Mouse (Mus musculus) heart, embryonic 10.5 days (tissue): ENCODE data around the gene Mybpc2. TPM values are rescaled to one million over a fixed set of nuclear protein-coding genes. Genes with fewer than 3 reads are reported as not detected.

Experiments
- DNase-seq: peaks from one replicate; pipeline ENCODE4 v3.0.0-alpha.2; 2017; ENCODE audit warnings: low spot score
- H3K27ac ChIP-seq: fragments of 300-500 bp; sonication (generic); 2 replicates; pipeline ENCODE4 v1.5.1; 2016; ENCODE audit warnings: mild to moderate bottlenecking
- H3K27me3 ChIP-seq: fragments of 300-500 bp; sonication (generic); 2 replicates; pipeline ENCODE4 v1.6.1; 2016; ENCODE audit warnings: mild to moderate bottlenecking; ENCODE audit not compliant: poor library complexity, insufficient read depth, severe bottlenecking
- H3K36me3 ChIP-seq: fragments of 300-500 bp; sonication (generic); 2 replicates; pipeline ENCODE4 v1.6.1; 2016; ENCODE audit warnings: mild to moderate bottlenecking, moderate library complexity
- H3K4me1 ChIP-seq: fragments of 300-500 bp; sonication (generic); 2 replicates; pipeline ENCODE4 v1.6.1; 2016; ENCODE audit warnings: mild to moderate bottlenecking
- H3K4me3 ChIP-seq: fragments of 300-500 bp; sonication (generic); 2 replicates; pipeline ENCODE4 v1.5.1; 2016; ENCODE audit warnings: mild to moderate bottlenecking, moderate library complexity
- H3K9me3 ChIP-seq: fragments of 300-500 bp; sonication (generic); 2 replicates; pipeline ENCODE4 v1.6.1; 2016; ENCODE audit warnings: mild to moderate bottlenecking, moderate library complexity
- WGBS: fragments of 180-500 bp; shearing (Covaris S2); methylation state at CpG from one replicate; pipeline ENCODE4 v1.1.7; 2016; 5-methylcytosine and 5-hydroxymethylcytosine counted together
- polyA plus RNA-seq: library from polyadenylated mRNA; unstranded; fragments of >200 nt; fragmentation: Nextera tagmentation; extraction: Ambion mirVana; gene quantifications from 2 replicates; pipeline ENCODE4 v1.2.1, GENCODE M21; 2016

The Mybpc2 gene
- polyA plus RNA-seq, 1 experiment from 2014 or later, result 0.21 TPM

DNA sequence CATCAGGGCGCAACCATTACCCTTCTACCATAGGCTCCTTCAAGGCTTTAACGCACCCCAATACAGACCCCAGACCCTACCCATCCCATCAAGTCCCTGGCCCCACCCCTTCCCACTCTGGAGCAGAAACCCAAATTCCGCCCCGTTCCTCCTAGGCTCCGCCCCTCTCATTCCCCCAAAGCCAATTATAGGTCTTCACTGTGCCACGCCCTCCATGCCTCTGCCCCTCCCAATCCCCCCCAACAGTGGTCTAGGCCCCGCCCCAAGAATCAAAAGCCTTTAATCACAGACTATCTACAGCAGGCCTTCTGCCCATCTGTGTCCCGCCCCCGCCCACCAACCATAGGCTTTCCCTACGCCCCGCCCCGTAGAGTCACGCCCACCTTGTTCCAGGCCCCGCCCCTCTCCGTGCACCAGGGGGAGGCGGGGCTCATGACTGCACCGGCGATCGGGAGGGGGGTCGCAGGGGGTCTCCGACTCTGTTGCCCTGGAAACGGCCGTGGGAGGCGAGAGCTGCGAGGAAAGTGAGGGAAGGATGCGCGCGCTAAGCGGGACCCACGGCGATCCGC, 28.8 kb upstream of the Mybpc2 start:
- Histone ChIP-seq H3K36me3 (peaks cover 31% of the 10 kb centered on the region), H3K27ac (peak overlapping the region; percentile 94), H3K27me3 (0 out of 2 replicates have a peak, but pooled peaks cover 8% of the 10 kb centered on the region), H3K4me3 (peak overlapping the region; percentile 94), H3K9me3 (no peaks in the 10 kb centered on the region), H3K4me1 (peaks cover 12% of the 10 kb centered on the region)
- WGBS, result 2% methylated on average over 32 of the region's 32 CpGs
- DNase-seq, result peak; percentile 95

DNA sequence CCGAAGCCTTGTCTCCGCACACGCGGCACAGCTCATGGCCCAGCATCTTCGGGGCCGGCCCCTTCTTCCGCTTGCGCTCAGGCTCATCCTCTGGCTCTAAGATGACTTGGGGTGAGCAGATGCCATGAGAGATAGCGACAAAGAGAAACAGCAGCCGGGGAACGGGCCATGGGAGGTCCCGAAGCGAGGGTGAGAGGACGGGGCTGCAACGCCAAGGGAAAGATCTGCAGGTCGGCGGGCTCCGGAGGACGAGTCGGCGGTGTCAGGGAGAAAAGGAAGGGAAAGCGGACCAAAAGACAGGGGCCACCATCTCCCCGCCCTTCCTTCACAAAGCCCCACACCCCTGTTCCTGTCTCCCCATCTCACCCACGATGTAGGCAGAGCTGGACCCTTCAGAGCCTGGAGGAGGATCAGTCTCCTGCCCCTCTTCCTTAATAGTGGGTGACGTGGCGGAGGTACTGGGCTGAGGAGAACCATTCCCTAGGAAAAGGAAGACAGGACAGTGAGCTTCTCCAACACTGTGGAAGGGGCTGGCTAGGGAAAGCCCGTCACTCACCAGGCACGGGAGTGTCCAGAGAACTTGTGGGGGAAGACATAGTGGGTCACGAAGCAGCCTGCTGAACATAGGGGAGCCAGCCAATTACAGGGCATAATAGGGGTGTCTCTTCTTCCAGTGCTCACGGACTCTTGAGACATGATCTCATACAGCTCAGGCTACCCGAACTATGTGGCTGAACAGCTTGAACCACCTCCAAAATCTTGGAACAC, 27.9 kb upstream of the Mybpc2 start:
- 0 out of 2 replicates have a peak, but pooled peaks cover 8% of the 10 kb centered on the region for H3K27me3 ChIP-seq
- no peak for DNase-seq
- H3K27ac ChIP-seq, result no peak overlapping the region; the same call in 1 of the 2 replicates
- peaks cover 31% of the 10 kb centered on the region for H3K36me3 ChIP-seq
- no peaks in the 10 kb centered on the region for H3K9me3 ChIP-seq
- peaks cover 21% of the 10 kb centered on the region for H3K4me1 ChIP-seq
- peak overlapping the region; percentile 94 for H3K4me3 ChIP-seq
- 85% methylated on average over 31 of the region's 31 CpGs for WGBS

DNA sequence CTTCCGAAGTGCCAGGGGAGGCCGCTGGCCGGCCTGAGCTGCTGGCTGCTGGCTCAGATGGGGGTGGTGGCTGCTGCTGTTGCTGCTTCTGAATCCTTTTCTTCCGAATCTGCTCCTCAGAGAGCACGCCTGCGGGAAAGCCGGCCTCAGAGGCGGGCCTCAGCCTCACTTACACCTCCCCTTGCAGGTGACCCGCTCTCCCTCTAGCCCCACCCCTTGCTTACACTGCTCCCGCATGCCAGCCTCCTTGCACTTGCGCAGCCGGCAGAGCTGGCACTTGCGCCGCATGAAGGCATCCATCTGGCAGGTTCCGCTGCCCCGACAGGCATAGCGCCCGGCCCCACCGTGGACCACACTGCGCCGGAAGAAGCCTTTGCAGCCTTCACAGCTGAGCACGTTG, 27.3 kb upstream of the Mybpc2 start:
- WGBS, result 78% methylated on average over 22 of the region's 22 CpGs

DNA sequence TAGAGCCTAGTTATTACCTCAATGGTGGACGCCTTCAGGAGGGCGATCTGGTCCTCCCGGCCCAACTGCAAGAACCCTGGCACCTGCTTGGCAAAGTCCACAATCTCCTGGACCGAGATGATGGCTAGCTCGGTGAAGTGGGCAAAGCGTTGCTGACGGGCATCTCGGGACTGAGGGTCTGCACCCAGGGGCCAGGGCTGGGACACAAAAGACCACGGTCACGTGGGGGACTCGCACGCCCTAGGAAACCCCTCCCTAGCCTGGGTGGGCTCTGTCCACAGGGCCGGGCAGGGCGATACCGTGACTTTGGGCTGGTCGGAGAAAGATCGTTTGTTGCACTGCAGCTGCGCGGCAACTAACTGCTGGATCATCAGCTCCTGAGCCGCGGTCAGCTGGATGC, 26.8 kb upstream of the Mybpc2 start:
- Histone ChIP-seq H3K27ac (no peak overlapping the region), H3K36me3 (peaks cover 36% of the 10 kb centered on the region), H3K9me3 (no peaks in the 10 kb centered on the region), H3K4me3 (no peak overlapping the region), H3K27me3 (0 out of 2 replicates have a peak, but pooled peaks cover 8% of the 10 kb centered on the region), H3K4me1 (peaks cover 26% of the 10 kb centered on the region)
- no peak for DNase-seq
- 93% methylated on average over 21 of the region's 21 CpGs for WGBS

More for the DNA sequence above, 27.3 kb upstream of the Mybpc2 start:
- Histone ChIP-seq H3K27me3 (0 out of 2 replicates have a peak, but pooled peaks cover 8% of the 10 kb centered on the region), H3K27ac (no peak overlapping the region), H3K36me3 (peaks cover 32% of the 10 kb centered on the region), H3K9me3 (no peaks in the 10 kb centered on the region), H3K4me3 (no peak overlapping the region), H3K4me1 (peaks cover 26% of the 10 kb centered on the region)
- DNase-seq, result no peak

DNA sequence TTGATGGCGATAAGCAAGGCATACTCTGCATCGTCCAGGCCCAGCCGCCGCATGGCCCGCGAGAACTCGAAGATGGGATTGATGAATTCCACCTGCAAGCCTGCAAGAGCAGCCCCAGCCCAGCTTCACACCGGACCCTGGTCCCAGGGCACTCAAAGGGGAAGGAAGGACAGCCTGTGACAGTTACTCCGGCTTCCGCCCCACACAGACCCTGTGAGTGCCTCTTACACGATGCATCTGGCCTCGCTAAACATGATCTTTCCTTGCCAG, 25.9 kb upstream of the Mybpc2 start:
- Histone ChIP-seq H3K9me3 (no peaks in the 10 kb centered on the region), H3K4me1 (peaks cover 26% of the 10 kb centered on the region), H3K27me3 (0 out of 2 replicates have a peak, but pooled peaks cover 2% of the 10 kb centered on the region), H3K4me3 (no peak overlapping the region), H3K27ac (no peak overlapping the region), H3K36me3 (peaks cover 44% of the 10 kb centered on the region)
- DNase-seq, result no peak
- 93% methylated on average over 12 of the region's 12 CpGs for whole genome bisulfite sequencing

DNA sequence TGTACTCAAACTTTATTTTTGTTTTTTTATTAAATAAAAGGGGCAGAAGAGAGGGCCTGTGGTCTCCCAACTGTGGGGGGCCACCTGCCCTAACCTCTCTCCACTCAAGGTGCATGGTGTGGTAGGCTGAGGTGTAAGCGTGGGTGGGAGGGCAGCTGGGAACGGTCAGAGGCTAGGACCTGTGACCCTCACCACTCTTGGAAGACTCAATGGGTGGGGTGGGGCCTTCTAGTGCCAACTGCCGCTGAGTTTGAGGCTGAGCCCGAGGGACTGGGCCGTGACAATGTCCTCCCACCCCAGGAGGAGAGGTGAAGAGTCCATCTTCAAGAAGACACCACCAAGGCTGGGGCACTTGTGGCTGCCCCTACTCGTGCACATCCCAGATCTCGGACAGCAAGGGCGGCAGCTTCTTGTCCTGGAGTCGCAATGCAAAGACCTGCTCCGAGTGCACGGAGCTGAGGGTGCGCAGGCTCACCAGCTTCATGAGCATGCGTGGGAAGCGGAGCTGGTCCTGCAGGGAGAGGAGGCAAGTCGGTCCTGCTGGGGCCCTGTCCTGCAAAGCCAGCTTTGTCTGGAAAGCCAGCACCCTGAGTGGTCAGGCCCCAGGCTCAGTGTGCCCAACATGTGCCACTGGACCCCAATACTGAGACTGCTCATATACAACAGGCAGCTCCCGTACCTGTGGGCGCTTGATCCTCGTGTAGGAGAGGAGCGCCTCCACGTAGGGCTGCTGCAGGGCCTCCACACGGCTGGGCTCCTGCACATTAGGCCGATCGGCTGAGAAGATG, 25.4 kb upstream of the Mybpc2 start:
- H3K27ac ChIP-seq, result no peak overlapping the region
- peaks cover 26% of the 10 kb centered on the region for H3K4me1 ChIP-seq
- no peak overlapping the region for H3K4me3 ChIP-seq
- H3K9me3 ChIP-seq, result no peaks in the 10 kb centered on the region
- no peaks in the 10 kb centered on the region for H3K27me3 ChIP-seq
- 91% methylated on average over 23 of the region's 23 CpGs for WGBS
- no peak for DNase-seq
- H3K36me3 ChIP-seq, result peaks cover 45% of the 10 kb centered on the region

DNA sequence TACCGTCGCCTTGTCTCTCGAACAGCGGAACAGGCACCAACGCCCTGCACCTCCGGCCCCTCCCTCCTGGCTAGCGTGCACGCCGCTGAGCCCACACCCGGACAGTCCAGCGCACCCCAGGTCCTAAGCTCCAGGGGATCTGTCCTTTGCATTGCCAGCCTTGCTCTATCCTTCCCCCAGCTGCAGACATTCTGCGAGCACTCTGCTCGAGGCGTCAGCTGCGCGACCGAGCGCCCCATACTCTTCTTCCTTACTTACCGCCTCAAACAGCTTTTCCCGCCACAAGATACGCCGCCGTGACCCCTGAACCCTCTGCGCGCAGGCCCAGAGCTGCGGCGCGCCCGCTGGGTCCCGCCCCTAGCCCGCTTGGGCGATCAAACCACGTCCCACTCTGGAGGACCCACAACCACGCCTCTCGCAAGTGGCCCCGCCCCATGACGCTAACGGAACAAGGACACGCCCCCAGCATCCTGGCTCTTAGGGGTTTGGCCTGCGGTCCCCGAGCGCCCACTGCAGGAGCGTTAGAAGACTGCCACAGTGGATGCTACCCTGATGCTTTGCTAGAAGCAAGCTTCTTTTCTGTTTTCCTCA, 24.1 kb upstream of the Mybpc2 start, which contains the start of gene Pold1:
TSS of gene Pold1 (minus strand) at position 353 of the 591 bp plus-strand sequence.
- Histone ChIP-seq H3K36me3 (peaks cover 45% of the 10 kb centered on the region), H3K27ac (peak within 1 kb of the TSS; percentile 91), H3K4me3 (peak within 1 kb of the TSS; percentile 83), H3K27me3 (no peaks in the 10 kb centered on the region), H3K4me1 (peaks cover 26% of the 10 kb centered on the region), H3K9me3 (no peaks in the 10 kb centered on the region)
- peak; percentile 100 for DNase-seq
- WGBS, result under 1% methylated on average over 43 of the region's 43 CpGs

DNA sequence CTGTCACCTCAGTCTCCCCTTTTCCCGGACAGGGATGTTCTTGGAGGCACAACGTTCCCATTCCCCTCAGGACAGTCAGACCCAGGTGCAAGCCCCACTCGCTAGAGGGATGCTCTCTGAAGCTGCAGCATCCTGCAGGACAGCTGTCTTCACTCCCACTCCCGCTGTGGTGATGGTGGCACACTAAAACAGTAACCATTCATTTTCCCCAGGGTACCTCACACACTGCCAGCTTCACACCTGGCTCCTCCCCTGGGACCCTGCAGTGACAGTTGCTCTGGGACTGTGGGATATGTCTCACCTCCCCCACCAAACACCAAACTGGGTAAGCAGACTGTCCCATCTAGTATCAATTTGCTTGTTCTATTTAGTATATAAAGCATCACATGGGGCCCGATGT, 23.3 kb upstream of the Mybpc2 start:
- Histone ChIP-seq H3K4me1 (peaks cover 19% of the 10 kb centered on the region), H3K4me3 (peak overlapping the region; percentile 83), H3K9me3 (no peaks in the 10 kb centered on the region), H3K27ac (peak overlapping the region; percentile 91), H3K27me3 (no peaks in the 10 kb centered on the region), H3K36me3 (peaks cover 54% of the 10 kb centered on the region)
- WGBS, result 27% methylated on average over 5 of the region's 5 CpGs
- DNase-seq, result no peak

DNA sequence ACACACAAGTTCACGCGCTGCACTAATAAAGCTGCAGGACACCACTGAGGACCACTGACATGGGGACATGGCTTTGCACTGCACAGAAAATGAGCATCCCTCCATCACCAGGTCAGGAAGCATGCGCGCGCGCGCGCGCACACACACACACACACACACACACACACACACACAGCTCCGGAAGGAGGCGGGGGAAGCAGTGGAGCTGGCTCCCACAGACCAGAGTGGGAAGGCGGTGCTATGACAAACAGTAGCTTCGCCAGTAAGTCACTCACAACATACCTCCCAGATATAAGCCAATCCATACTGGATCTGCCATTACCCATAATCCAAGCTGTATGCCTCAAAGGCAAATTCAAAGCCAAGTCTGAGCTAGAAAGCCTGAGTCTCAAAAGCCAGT, 22.6 kb upstream of the Mybpc2 start:
- H3K36me3 ChIP-seq, result peaks cover 58% of the 10 kb centered on the region

DNA sequence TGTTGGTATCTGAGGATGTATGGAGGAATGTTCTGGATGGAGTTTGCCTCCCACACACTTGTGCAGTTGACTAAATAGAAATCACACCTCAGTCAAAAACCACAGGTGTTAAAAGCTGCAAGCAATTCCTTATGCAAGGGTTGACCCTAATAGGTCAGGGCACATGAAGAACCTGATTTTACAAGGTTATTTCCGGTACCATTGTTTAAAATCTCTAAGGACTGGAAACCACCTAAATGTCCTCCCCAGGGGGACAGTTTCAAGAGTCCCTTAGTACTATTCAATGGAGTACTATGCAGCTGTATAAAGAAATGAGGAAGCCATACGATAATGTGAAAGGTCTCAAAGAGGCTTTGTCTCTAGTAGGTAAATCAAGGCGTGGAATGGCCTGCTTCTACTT, 21.8 kb upstream of the Mybpc2 start:
- Histone ChIP-seq H3K36me3 (peaks cover 58% of the 10 kb centered on the region), H3K4me3 (no peak overlapping the region), H3K27ac (no peak overlapping the region), H3K9me3 (no peaks in the 10 kb centered on the region), H3K27me3 (no peaks in the 10 kb centered on the region), H3K4me1 (peaks cover 14% of the 10 kb centered on the region)
- no peak for DNase-seq
- WGBS, result 93% methylated on average over 3 of the region's 3 CpGs

More for the DNA sequence above, 22.6 kb upstream of the Mybpc2 start:
- Histone ChIP-seq H3K4me3 (peak overlapping the region; percentile 83; the same call in 1 of the 2 replicates), H3K4me1 (peaks cover 14% of the 10 kb centered on the region), H3K9me3 (no peaks in the 10 kb centered on the region), H3K27ac (no peak overlapping the region), H3K27me3 (no peaks in the 10 kb centered on the region)
- WGBS, result 96% methylated on average over 13 of the region's 13 CpGs
- no peak for DNase-seq

DNA sequence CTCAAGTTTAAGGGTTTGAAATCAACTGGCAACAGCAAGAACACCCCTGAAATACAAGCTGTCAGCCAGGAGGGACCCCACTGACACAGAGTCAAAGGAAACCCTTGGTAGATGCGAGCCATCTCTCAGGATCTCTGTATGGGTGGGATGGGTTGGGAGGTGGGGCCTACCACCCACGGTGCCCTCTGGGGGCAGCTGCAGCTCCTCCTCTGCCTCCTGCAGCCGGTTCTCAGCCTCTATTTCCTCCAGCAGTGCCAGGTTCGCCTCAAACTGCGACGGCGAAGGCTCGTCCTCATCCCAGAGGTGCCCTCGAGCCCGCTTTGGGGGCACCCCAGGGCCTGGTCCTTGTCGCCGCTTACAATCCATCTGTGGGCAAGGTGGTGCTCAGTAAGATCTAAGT, 18.6 kb upstream of the Mybpc2 start:
- Histone ChIP-seq H3K4me3 (no peak overlapping the region), H3K27me3 (no peaks in the 10 kb centered on the region), H3K36me3 (peaks cover 70% of the 10 kb centered on the region), H3K27ac (no peak overlapping the region), H3K9me3 (no peaks in the 10 kb centered on the region), H3K4me1 (peaks cover 13% of the 10 kb centered on the region)
- WGBS, result 75% methylated on average over 12 of the region's 12 CpGs
- DNase-seq, result no peak

DNA sequence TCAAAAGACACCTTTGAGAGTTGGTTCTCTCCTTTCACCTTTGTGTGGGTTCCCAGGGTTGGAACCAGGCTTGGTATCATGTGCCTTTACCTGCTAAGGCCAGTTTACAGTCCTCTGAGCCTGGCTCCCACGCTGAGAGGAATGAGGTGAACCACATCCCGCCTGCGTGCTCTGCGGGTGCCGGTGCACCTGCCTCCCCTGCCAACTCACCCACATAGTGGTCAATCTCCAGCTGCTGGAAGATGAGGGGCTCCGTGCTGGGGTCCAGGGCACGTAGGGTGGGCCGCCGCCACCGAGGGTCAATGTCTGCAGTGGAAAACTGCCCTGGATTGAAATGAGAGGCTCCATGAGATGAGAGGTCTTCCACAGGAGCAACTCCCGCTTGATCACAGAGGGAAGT, 18.1 kb upstream of the Mybpc2 start:
- H3K9me3 ChIP-seq, result no peaks in the 10 kb centered on the region
- DNase-seq, result no peak
- H3K36me3 ChIP-seq, result peaks cover 75% of the 10 kb centered on the region
- H3K27me3 ChIP-seq, result no peaks in the 10 kb centered on the region
- no peak overlapping the region for H3K4me3 ChIP-seq
- 96% methylated on average over 11 of the region's 11 CpGs for WGBS
- no peak overlapping the region for H3K27ac ChIP-seq
- peaks cover 8% of the 10 kb centered on the region for H3K4me1 ChIP-seq
